Comparison of ENCODE assay signal across 13 mouse cellular contexts in genomic region chr9:16290911-16291310, GRCm38 (mm10).
DNase-seq lines count a peak whose midpoint lies in the region.
"Had no signal": no experiment of that assay in that cellular context is flagged by ENCODE, and none has a peak within 500 bp of the region (broad histone marks: within the 10 kb centered on the region; RNA-seq: fewer than 3 reads in every experiment).

No protein-coding gene starts in this region.

- intact Hi-C loops in gastrocnemius, postnatal 14 days (cut with DNase I; ENCODE audit: low total_unique reads): no loop called here

- DNase-seq in adrenal gland, adult 2 months: peak; percentile 49
- DNase-seq in adrenal gland, postnatal 14 days: no peak
- peak; percentile 12 to 24 for DNase-seq in adrenal gland, postnatal 36 days
- DNase-seq in adrenal gland, adult 18-20 months (ENCODE audit: low spot score in 2 of 2): no peak
- DNase-seq in Muller cell, postnatal 12 days (ENCODE audit: inconsistent ontology term): peak; percentile 62
- no peak for DNase-seq in gastrocnemius, postnatal 14 days
- DNase-seq: cerebellum, adult 11 months; cerebellum, adult 18-20 months; cerebellum, adult 8-10 months; cerebellum, adult 9-11 months; cerebellum, postnatal 14 days; cerebellum, postnatal 36 days; embryo, embryonic 11 days had no signal

Comparison
In these comparisons a context has a peak if more than half of its experiments do, and no peak if none do; other contexts are left out.
1. DNase-seq: peak in adrenal gland, adult 2 months (single experiment), adrenal gland, postnatal 36 days (2 of 2) and Muller cell, postnatal 12 days (single experiment); none in adrenal gland, postnatal 14 days (single experiment), adrenal gland, adult 18-20 months (0 of 2) and gastrocnemius, postnatal 14 days (single experiment).